Mouse (Mus musculus) hindbrain, embryonic 12.5 days (tissue): ENCODE data around the gene Lmntd1. TPM values are rescaled to one million over a fixed set of nuclear protein-coding genes. Genes with fewer than 3 reads are reported as not detected.

Source experiments
- ATAC-seq: fragments of 200-750 bp; cut with Nextera tagmentation; 2 replicates; pipeline ENCODE4 v1.8.0; 2017; ENCODE audit warnings: moderate TSS enrichment; ENCODE audit not compliant: low FRiP score
- H3K27ac ChIP-seq: fragments of 300-500 bp; sonication (generic); 2 replicates; pipeline ENCODE4 v1.5.1; 2016; ENCODE audit warnings: mild to moderate bottlenecking
- H3K27me3 ChIP-seq: fragments of 300-500 bp; sonication (generic); 2 replicates; pipeline ENCODE4 v1.6.1; 2016; ENCODE audit warnings: mild to moderate bottlenecking
- H3K36me3 ChIP-seq: fragments of 300-500 bp; sonication (generic); 2 replicates; pipeline ENCODE4 v1.6.1; 2016; ENCODE audit warnings: mild to moderate bottlenecking
- H3K4me1 ChIP-seq: fragments of 300-500 bp; sonication (generic); 2 replicates; pipeline ENCODE4 v1.6.1; 2016
- H3K4me2 ChIP-seq: fragments of 300-500 bp; sonication (generic); replicated peaks from 2 replicates; pipeline ENCODE4 v1.6.1; 2016; ENCODE audit warnings: mild to moderate bottlenecking
- H3K4me3 ChIP-seq: fragments of 300-500 bp; sonication (generic); 2 replicates; pipeline ENCODE4 v1.5.1; 2016; ENCODE audit warnings: mild to moderate bottlenecking
- H3K9ac ChIP-seq: fragments of 300-500 bp; sonication (generic); 2 replicates; pipeline ENCODE4 v1.6.1; 2016; ENCODE audit warnings: mild to moderate bottlenecking, moderate library complexity
- H3K9me3 ChIP-seq: fragments of 300-500 bp; sonication (generic); replicated peaks from 2 replicates; pipeline ENCODE4 v1.6.1; 2016; ENCODE audit warnings: mild to moderate bottlenecking
- WGBS: fragments of 180-500 bp; shearing (Covaris S2); methylation state at CpG from one replicate; pipeline ENCODE4 v1.1.7; 2016; 5-methylcytosine and 5-hydroxymethylcytosine counted together
- polyA plus RNA-seq: library from polyadenylated mRNA; unstranded; fragments of >200 nt; fragmentation: Nextera tagmentation; extraction: Ambion mirVana; gene quantifications from 2 replicates; pipeline ENCODE4 v1.2.1, GENCODE M21; 2016

Gene Lmntd1
- polyA plus RNA-seq, 1 experiment from 2014 or later, result 0.58 TPM

DNA sequence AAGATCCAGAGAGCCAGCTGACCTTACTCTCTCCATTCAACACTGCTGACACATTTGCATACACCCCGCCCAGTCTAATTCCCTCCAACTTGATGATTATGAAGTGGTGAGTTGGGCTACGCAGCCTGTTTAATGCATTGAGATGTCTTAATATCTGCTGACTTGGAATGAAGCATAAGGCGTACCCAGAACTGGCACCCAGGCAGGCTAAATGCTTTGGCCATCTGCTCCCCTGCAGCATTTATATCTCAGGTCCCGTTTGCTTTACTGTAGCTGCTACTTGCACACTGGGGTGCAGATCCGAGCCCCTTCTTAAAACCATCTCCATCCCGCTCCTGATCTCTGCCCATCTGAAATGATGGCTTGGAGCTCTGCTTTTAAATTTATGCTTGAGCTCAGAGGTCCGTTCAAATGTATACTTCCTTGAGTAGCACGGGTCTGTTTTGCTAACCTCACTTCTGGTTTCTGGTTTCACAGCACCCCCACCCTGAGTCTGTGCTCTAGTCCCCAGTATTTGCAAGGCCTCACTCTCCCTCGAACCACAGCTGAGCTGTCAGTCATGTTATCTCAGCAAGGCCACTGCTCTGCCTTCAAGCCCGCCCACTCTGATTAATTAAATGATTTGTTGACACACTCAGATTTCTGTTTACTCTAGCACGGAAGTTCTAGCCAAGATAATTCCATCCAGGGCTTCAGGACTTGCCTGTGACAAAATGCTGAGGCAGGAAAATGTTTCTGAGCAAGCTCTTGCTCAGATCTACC, 15.1 kb downstream of the Lmntd1 start:
- H3K4me2 ChIP-seq, result no peak overlapping the region
- H3K27ac ChIP-seq, result no peak overlapping the region
- no peak overlapping the region for H3K4me3 ChIP-seq
- H3K9me3 ChIP-seq, result no peaks in the 10 kb centered on the region
- no peak overlapping the region for H3K9ac ChIP-seq
- whole genome bisulfite sequencing, result 65% methylated on average over 11 of the region's 11 CpGs
- no peak for ATAC-seq
- peaks cover 8% of the 10 kb centered on the region for H3K4me1 ChIP-seq
- H3K27me3 ChIP-seq, result no peaks in the 10 kb centered on the region
- H3K36me3 ChIP-seq, result no peaks in the 10 kb centered on the region

DNA sequence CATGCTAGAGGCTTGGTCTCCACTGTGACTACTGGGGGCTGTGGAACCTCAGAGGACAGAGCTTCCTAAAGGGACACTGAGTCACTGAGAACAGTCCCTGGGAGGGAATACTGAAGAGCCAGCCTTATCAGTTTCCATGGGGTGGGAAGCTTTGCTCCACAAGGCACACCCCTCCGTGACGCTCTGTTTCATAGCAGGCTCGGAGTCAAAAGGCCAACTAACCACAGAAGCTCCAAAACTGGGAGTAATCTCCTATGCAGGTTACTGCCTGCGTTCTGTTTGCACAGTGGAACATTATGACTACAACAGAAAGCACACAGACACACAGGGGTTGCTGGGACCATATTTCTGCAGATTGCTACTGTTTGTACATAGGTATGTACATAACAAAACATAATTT, 18.2 kb downstream of the Lmntd1 start:
- 82% methylated on average over 4 of the region's 4 CpGs for WGBS

DNA sequence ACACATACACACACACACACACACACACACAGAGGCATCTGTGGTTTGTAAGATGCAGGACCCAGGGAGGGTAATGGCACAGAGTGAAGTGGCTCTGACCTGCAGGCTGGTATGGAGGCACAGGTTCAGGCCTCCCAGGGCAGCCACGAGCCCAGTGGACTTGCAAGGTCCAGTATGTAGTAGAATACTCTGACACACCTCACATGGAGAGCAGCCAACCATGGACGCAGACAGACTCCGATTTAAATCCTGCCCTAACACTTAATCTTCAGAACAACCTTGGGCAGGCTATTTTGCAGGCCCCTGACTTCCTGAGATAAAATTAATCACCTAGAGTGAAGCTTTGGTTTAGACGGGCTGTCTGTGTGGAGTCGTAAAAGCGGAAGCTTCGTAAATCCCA, 20.1 kb downstream of the Lmntd1 start:
- peaks cover 11% of the 10 kb centered on the region for H3K4me1 ChIP-seq
- H3K9me3 ChIP-seq, result no peaks in the 10 kb centered on the region
- H3K9ac ChIP-seq, result no peak overlapping the region
- H3K27me3 ChIP-seq, result no peaks in the 10 kb centered on the region
- ATAC-seq, result no peak
- no peak overlapping the region for H3K4me3 ChIP-seq
- no peak overlapping the region for H3K27ac ChIP-seq
- H3K36me3 ChIP-seq, result no peaks in the 10 kb centered on the region
- H3K4me2 ChIP-seq, result no peak overlapping the region
- WGBS, result 85% methylated on average over 7 of the region's 7 CpGs

More for the DNA sequence above, 18.2 kb downstream of the Lmntd1 start:
- H3K4me2 ChIP-seq, result no peak overlapping the region
- no peak overlapping the region for H3K27ac ChIP-seq
- no peak overlapping the region for H3K4me3 ChIP-seq
- H3K36me3 ChIP-seq, result no peaks in the 10 kb centered on the region
- H3K4me1 ChIP-seq, result peaks cover 12% of the 10 kb centered on the region
- no peak for ATAC-seq
- no peak overlapping the region for H3K9ac ChIP-seq
- no peaks in the 10 kb centered on the region for H3K9me3 ChIP-seq
- H3K27me3 ChIP-seq, result no peaks in the 10 kb centered on the region

DNA sequence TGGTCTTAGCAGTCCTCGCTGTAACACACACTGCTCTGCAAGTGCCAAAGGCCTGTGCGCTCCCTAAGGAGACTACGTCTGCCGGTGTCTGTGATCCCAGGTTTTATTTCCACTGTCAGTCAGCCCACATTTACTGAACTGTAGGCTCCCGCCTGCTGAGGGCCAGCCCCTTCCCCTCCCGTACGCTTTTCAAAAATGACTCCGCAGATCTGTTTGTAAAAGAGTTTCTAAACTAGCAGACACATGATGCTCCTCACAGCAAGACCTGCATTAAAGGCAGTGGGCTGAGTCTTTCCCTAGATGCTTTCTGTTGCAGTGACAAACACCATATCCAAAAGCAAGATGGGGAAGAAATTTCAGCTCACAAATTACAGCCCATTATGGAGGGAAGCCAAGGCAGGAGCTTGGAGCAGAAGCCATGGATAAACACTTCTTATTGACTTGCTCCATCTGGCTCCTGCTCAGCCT, 21.6 kb downstream of the Lmntd1 start:
- Histone ChIP-seq H3K9me3 (no peaks in the 10 kb centered on the region), H3K27me3 (no peaks in the 10 kb centered on the region), H3K4me2 (no peak overlapping the region), H3K27ac (0 out of 2 replicates have a peak overlapping the region, but pooled peaks have one; percentile 12), H3K36me3 (no peaks in the 10 kb centered on the region), H3K9ac (no peak overlapping the region), H3K4me1 (peaks cover 7% of the 10 kb centered on the region), H3K4me3 (no peak overlapping the region)
- no peak for ATAC-seq
- WGBS, result 56% methylated on average over 8 of the region's 8 CpGs

DNA sequence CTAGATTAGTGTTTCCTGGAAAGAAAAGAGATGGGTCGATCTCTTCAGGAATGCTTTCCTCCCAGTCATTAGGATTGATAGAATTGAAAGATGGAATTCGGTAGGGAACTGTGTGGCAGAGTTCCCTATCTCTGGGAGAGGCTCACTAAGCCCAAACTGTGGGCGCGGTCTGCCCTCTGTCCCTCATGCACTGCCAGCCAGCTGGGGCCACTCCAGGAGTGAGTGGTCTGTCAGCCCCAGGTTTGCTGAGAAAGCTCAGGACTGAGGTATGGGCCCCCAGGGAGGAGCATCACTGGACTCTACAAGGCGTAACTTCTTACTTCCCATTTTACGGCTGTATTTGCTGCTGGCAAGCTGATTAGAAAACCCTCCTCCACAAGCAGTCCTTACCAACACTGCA, 22.1 kb downstream of the Lmntd1 start:
- no peaks in the 10 kb centered on the region for H3K36me3 ChIP-seq
- H3K27me3 ChIP-seq, result no peaks in the 10 kb centered on the region
- WGBS, result 74% methylated on average over 6 of the region's 6 CpGs
- ATAC-seq, result no peak
- peaks cover 7% of the 10 kb centered on the region for H3K4me1 ChIP-seq
- H3K9ac ChIP-seq, result no peak overlapping the region
- 0 out of 2 replicates have a peak overlapping the region, but pooled peaks have one; percentile 12 for H3K27ac ChIP-seq
- H3K4me3 ChIP-seq, result no peak overlapping the region
- no peaks in the 10 kb centered on the region for H3K9me3 ChIP-seq
- H3K4me2 ChIP-seq, result no peak overlapping the region

DNA sequence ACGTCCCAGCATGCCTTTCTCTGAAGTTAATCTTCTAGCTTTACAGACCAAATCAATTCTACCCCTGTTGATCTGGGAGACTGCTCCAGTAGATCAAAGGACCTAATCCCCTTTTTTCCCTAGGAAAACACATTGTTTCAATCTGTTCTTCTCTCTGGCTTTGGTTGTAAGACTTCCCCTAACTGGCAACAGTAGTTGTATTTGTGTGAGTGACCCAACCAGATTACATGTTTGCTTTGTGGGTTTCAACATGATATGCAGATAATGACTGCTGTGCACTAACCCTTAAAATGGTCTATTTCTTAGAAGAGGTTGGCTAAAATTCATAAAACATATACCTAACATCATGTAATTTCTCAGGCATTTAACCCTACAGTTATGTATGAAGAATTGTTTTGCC, 22.5 kb downstream of the Lmntd1 start:
- Histone ChIP-seq H3K4me3 (no peak overlapping the region), H3K27ac (no peak overlapping the region), H3K4me2 (no peak overlapping the region), H3K4me1 (peaks cover 7% of the 10 kb centered on the region), H3K9me3 (no peaks in the 10 kb centered on the region), H3K9ac (no peak overlapping the region), H3K27me3 (no peaks in the 10 kb centered on the region), H3K36me3 (no peaks in the 10 kb centered on the region)
- ATAC-seq, result no peak
- WGBS, result 74% methylated on average over 1 of the region's 1 CpGs

DNA sequence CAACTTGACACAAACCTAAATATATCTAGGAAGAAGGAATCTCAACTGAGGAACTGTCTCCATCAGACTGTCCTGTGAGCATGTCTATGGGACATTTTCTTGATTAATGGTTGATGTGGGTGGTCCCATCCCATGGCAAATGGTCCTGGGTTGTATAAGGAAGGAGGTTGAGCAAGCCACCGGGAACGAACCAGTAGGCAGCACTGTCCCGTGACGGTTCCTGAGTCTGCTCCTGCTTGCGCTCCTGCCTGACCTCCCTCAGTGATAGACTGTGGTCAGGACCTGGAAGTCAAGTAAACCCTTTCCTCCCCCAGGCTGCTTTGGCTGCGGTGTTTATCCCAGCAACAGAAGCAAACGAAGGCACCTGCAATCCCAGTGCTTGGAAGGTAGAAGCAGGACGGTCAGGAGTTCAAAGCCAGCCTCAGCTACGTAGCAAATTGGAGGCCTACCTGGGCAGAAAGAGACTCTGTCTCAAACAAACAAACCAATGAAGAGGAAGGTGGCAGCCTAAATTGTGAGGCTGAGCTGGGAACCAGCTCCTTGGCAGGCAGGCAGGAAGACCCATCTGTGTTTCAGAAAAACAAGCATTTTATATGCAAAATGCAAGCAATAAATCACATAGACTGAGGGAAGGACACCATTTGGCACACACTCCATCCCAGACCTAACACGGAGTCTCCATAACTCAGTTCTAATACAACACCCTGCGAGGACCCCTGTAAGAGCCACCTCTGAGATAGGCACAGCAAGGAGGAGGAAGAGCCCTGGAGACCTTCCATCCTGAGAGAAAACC, 23.4 kb downstream of the Lmntd1 start:
- peaks cover 7% of the 10 kb centered on the region for H3K4me1 ChIP-seq
- no peak overlapping the region for H3K27ac ChIP-seq
- H3K9ac ChIP-seq, result no peak overlapping the region
- no peaks in the 10 kb centered on the region for H3K36me3 ChIP-seq
- no peaks in the 10 kb centered on the region for H3K9me3 ChIP-seq
- no peak overlapping the region for H3K4me2 ChIP-seq
- 81% methylated on average over 11 of the region's 11 CpGs for WGBS
- no peak overlapping the region for H3K4me3 ChIP-seq
- no peaks in the 10 kb centered on the region for H3K27me3 ChIP-seq
- no peak for ATAC-seq

DNA sequence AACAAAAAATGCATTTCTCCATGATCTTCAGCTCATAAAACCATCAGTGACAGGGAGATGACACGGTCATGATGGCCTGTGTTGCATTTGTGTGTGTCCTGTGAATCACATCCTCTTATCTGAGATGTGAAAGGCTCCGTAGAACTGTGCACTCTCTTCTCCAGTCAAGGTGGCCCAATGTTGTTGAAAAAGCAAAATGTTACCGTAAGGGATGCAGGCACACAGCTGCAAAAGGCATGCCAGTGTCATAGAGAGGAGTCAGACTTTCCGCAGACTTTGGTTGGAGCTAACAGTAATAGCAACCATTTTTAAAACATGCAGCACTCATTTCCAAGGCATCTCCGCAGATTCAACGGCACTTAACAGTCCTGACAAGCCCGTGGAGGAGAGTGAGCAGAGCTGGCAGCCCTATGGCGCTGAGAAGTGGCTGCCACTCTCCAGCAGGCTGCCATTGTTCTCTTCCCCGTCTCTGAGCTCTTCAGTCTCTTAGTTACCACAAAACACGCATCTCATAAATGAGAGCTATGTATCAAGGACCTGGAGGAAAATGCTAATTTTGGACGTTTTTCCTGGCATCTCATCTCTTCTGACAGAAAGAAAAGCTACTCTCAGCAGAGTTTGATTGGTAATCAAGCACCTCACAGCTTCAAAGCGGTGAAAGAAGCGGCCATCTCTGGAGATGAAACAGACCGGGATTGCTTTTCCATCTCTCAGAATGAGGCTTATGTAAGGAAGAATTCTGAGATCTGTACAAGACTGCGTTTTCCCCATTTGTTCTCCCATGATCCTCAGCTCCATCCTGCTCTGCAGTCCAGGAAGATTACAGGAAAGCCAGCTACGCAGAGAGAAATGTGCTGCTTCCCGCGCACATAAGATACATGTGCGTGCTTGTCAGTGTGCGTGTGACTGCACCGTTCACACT, 28.8 kb downstream of the Lmntd1 start:
- Histone ChIP-seq H3K4me3 (no peak overlapping the region), H3K4me2 (peak overlapping the region; percentile 21; the same call in 1 of the 2 replicates), H3K36me3 (no peaks in the 10 kb centered on the region), H3K27ac (peak overlapping the region; percentile 60; the same call in 1 of the 2 replicates), H3K27me3 (no peaks in the 10 kb centered on the region), H3K4me1 (peaks cover 4% of the 10 kb centered on the region; the same call in 1 of the 2 replicates), H3K9ac (0 out of 2 replicates have a peak overlapping the region, but pooled peaks have one; percentile 5), H3K9me3 (no peaks in the 10 kb centered on the region)
- peak; percentile 76 for ATAC-seq
- WGBS, result 67% methylated on average over 21 of the region's 21 CpGs

DNA sequence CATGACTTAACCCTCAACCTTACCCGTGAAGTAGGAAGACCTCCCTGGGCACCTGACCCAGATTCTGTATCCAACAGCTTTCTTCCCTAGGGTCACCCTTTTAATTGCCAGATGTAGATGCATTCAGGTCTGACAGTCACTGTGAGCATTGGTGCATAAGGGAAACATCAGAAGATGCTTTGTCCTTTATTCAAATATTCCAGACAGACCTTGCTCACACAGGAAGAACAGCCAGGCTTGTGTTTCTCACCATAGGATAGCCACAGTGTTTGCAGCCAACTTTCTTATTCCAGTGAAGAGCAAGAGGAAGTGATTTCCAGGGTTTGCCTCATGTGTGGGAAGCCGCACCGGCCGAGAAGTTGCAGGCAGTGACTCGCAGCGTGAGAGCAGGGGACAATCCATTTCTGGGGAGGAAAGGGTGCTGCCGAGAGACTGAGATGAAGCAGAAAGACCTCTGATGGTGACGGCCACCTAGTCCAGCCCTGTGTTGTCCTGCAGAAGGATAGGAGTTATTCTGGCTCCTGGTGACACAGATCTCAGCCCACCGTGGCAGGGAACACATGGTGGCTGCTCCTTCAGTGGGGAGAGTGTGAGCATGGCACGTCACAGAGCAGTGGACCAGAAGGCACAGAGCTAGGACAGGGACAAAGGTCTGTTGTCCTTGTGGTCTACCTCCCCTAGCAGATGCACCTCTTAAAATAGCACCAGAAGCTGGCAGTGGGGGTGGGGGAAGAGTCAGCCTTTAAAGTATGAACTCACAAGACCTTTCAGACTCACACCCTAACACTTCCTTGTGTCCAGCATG, 32.6 kb downstream of the Lmntd1 start:
- 67% methylated on average over 10 of the region's 10 CpGs for WGBS
- no peak overlapping the region for H3K4me2 ChIP-seq
- no peak overlapping the region for H3K9ac ChIP-seq
- H3K27ac ChIP-seq, result no peak overlapping the region
- H3K4me3 ChIP-seq, result no peak overlapping the region
- no peaks in the 10 kb centered on the region for H3K9me3 ChIP-seq
- no peak for ATAC-seq
- H3K27me3 ChIP-seq, result no peaks in the 10 kb centered on the region
- H3K4me1 ChIP-seq, result peaks cover 14% of the 10 kb centered on the region
- H3K36me3 ChIP-seq, result no peaks in the 10 kb centered on the region

DNA sequence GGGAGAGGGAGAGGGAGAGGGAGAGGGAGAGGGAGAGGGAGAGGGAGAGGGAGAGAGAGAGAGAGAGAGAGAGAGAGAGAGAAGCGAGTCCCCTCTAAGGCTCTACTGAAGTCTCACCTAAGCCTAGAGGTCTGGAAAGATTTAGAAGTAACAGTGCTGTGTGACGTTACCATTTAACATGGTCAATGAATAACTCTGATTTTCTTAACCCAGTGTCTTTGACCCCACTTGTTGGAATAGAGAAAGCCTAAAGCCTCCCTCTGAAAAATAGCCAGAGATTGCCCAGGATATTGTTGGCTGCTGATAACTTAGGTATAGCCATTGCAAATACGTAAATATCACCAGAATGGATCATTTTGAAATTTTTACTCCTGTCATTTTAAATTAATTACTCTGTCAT, 34.4 kb downstream of the Lmntd1 start:
- WGBS, result 84% methylated on average over 3 of the region's 3 CpGs
- Histone ChIP-seq H3K27ac (no peak overlapping the region), H3K9ac (no peak overlapping the region), H3K36me3 (no peaks in the 10 kb centered on the region), H3K9me3 (no peaks in the 10 kb centered on the region), H3K4me3 (no peak overlapping the region), H3K27me3 (no peaks in the 10 kb centered on the region), H3K4me2 (no peak overlapping the region), H3K4me1 (peaks cover 10% of the 10 kb centered on the region)
- ATAC-seq, result no peak

DNA sequence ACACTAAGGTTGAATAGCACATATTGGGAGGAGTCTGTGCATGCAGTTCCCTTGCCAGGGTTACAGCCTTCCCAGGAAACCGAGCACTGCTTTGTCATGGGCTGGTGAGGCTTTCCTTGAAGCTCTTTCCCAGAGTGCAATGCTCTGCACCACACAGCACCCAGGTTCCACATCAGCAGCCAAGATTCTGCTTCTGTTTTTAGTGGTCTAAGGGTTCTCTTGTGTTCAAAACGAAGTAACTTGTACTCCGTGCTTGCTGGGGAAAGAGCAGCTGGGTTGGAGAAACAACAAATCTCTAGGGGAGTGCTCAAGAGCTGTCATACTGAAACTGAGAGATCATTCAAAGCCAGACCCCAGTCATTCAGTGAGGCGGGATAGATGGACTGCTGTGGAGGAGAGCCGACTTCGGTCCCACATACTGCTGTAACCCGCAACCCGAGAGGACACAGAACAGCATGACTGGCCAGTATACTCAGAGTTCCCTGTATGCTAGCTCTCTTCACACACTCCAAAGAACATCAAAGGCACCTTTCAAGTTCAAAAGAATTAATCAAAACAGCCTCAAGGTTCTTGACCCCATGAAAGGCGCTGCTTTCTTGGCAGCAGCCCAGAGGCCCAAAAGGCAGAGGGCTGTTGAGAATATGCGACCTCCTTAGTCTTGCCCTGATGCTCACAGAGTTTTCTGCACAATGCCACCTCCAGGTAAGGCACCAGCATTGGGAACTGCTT, 35.5 kb downstream of the Lmntd1 start:
- Histone ChIP-seq H3K4me2 (no peak overlapping the region), H3K9ac (no peak overlapping the region), H3K9me3 (no peaks in the 10 kb centered on the region), H3K4me1 (peaks cover 10% of the 10 kb centered on the region), H3K27me3 (no peaks in the 10 kb centered on the region), H3K36me3 (no peaks in the 10 kb centered on the region), H3K4me3 (no peak overlapping the region), H3K27ac (peak overlapping the region; percentile 18)
- ATAC-seq, result no peak
- WGBS, result 37% methylated on average over 10 of the region's 10 CpGs
